Mouse (Mus musculus) midbrain, embryonic 12.5 days (tissue): ENCODE data around the gene Cfd. TPM values are rescaled to one million over a fixed set of nuclear protein-coding genes. Genes with fewer than 3 reads are reported as not detected.
A peak's percentile ranks its signal among the peaks of the same experiment; 100 is the strongest.

Experiments
- ATAC-seq: fragments of 200-750 bp; cut with Nextera tagmentation; 2 replicates; pipeline ENCODE4 v1.8.0; 2017; ENCODE audit warnings: low read depth, moderate TSS enrichment, moderate library complexity; ENCODE audit not compliant: low FRiP score
- H3K27ac ChIP-seq: fragments of 300-500 bp; sonication (generic); replicated peaks from 2 replicates; pipeline ENCODE4 v1.5.1; 2016; ENCODE audit warnings: mild to moderate bottlenecking
- H3K27me3 ChIP-seq: fragments of 300-500 bp; sonication (generic); 2 replicates; pipeline ENCODE4 v1.6.1; 2016; ENCODE audit warnings: mild to moderate bottlenecking
- H3K36me3 ChIP-seq: fragments of 300-500 bp; sonication (generic); 2 replicates; pipeline ENCODE4 v1.6.1; 2016
- H3K4me1 ChIP-seq: fragments of 300-500 bp; sonication (generic); 2 replicates; pipeline ENCODE4 v1.6.1; 2016
- H3K4me2 ChIP-seq: fragments of 300-500 bp; sonication (generic); replicated peaks from 2 replicates; pipeline ENCODE4 v1.6.1; 2016; ENCODE audit warnings: mild to moderate bottlenecking, moderate library complexity
- H3K4me3 ChIP-seq: fragments of 300-500 bp; sonication (generic); 2 replicates; pipeline ENCODE4 v1.5.1; 2016; ENCODE audit warnings: mild to moderate bottlenecking
- H3K9ac ChIP-seq: fragments of 300-500 bp; sonication (generic); replicated peaks from 2 replicates; pipeline ENCODE4 v1.6.1; 2016; ENCODE audit warnings: mild to moderate bottlenecking, moderate library complexity
- H3K9me3 ChIP-seq: fragments of 300-500 bp; sonication (generic); 2 replicates; pipeline ENCODE4 v1.6.1; 2016; ENCODE audit warnings: mild to moderate bottlenecking
- WGBS: fragments of 180-500 bp; shearing (Covaris S2); methylation state at CpG from one replicate; pipeline ENCODE4 v1.1.7; 2016; 5-methylcytosine and 5-hydroxymethylcytosine counted together
- polyA plus RNA-seq: library from polyadenylated mRNA; unstranded; fragments of >200 nt; fragmentation: Nextera tagmentation; extraction: Ambion mirVana; gene quantifications from 2 replicates; pipeline ENCODE4 v1.2.1, GENCODE M21; 2016

Cfd gene
- polyA plus RNA-seq, 1 experiment from 2014 or later = not detected

GRCm38 (mm10) chr10:79924998-79925784 is 34.5 kb downstream of the Cfd start:
- 0 out of 2 replicates have a peak overlapping the region, but pooled peaks have one; percentile 0 for H3K4me3 ChIP-seq
- H3K9me3 ChIP-seq = no peaks in the 10 kb centered on the region
- WGBS = 10% methylated on average over 29 of the region's 29 CpGs
- no peak for ATAC-seq
- H3K27me3 ChIP-seq = peaks cover 45% of the 10 kb centered on the region
- no peak overlapping the region; the same call in 1 of the 2 replicates for H3K9ac ChIP-seq
- H3K4me1 ChIP-seq = peaks cover 54% of the 10 kb centered on the region
- H3K4me2 ChIP-seq = no peak overlapping the region
- no peak overlapping the region for H3K27ac ChIP-seq
- H3K36me3 ChIP-seq = no peaks in the 10 kb centered on the region

- no peaks in the 10 kb centered on the region for H3K9me3 ChIP-seq
- peak overlapping the region; percentile 88; the same call in 1 of the 2 replicates for H3K9ac ChIP-seq
- WGBS = 10% methylated on average over 14 of the region's 15 CpGs
- H3K27me3 ChIP-seq = peaks cover 38% of the 10 kb centered on the region
- H3K4me2 ChIP-seq = peak overlapping the region; percentile 88
- peaks cover 54% of the 10 kb centered on the region for H3K4me1 ChIP-seq
- peak overlapping the region; percentile 90 for H3K4me3 ChIP-seq
- ATAC-seq = no peak; the same call in 1 of the 2 replicates
- peak overlapping the region; percentile 90; the same call in 1 of the 2 replicates for H3K27ac ChIP-seq
- peaks cover 4% of the 10 kb centered on the region for H3K36me3 ChIP-seq
Observed at GRCm38 (mm10) chr10:79925785-79926490, 35.3 kb downstream of the Cfd start.

- Histone ChIP-seq H3K27ac (peak within 1 kb of the TSS; percentile 90), H3K27me3 (peaks cover 30% of the 10 kb centered on the region), H3K4me1 (peaks cover 49% of the 10 kb centered on the region), H3K4me2 (peak within 1 kb of the TSS; percentile 88), H3K9ac (peak within 1 kb of the TSS; percentile 88), H3K9me3 (no peaks in the 10 kb centered on the region), H3K4me3 (peak within 1 kb of the TSS; percentile 90), H3K36me3 (peaks cover 12% of the 10 kb centered on the region)
- peak; percentile 70 for ATAC-seq
- WGBS = under 1% methylated on average over 63 of the region's 63 CpGs
Observed at GRCm38 (mm10) chr10:79926491-79927323, 36.1 kb downstream of the Cfd start, which contains the start of gene Arid3a. Gene Arid3a (plus strand): TSS chr10:79927043.

GRCm38 (mm10) chr10:79927324-79928029 is 36.8 kb downstream of the Cfd start:
- Histone ChIP-seq H3K4me1 (peaks cover 55% of the 10 kb centered on the region), H3K4me3 (peak overlapping the region; percentile 90), H3K4me2 (peak overlapping the region; percentile 88), H3K36me3 (peaks cover 20% of the 10 kb centered on the region), H3K9ac (peak overlapping the region; percentile 88), H3K27me3 (peaks cover 23% of the 10 kb centered on the region), H3K27ac (peak overlapping the region; percentile 90), H3K9me3 (no peaks in the 10 kb centered on the region)
- ATAC-seq = peak; percentile 41
- WGBS = 0% methylated on average over 54 of the region's 54 CpGs

GRCm38 (mm10) chr10:79928030-79928694 is 37.5 kb downstream of the Cfd start:
- H3K27ac ChIP-seq = peak overlapping the region; percentile 90
- H3K9ac ChIP-seq = peak overlapping the region; percentile 88
- peaks cover 16% of the 10 kb centered on the region for H3K27me3 ChIP-seq
- no peak for ATAC-seq
- peak overlapping the region; percentile 88 for H3K4me2 ChIP-seq
- peaks cover 62% of the 10 kb centered on the region for H3K4me1 ChIP-seq
- peaks cover 26% of the 10 kb centered on the region for H3K36me3 ChIP-seq
- WGBS = 0% methylated on average over 23 of the region's 29 CpGs
- H3K9me3 ChIP-seq = no peaks in the 10 kb centered on the region
- H3K4me3 ChIP-seq = peak overlapping the region; percentile 90

- WGBS = 31% methylated on average over 9 of the region's 9 CpGs
- H3K27me3 ChIP-seq = peaks cover 8% of the 10 kb centered on the region
- peak overlapping the region; percentile 90 for H3K4me3 ChIP-seq
- peak overlapping the region; percentile 88 for H3K4me2 ChIP-seq
- H3K9ac ChIP-seq = peak overlapping the region; percentile 88
- no peak for ATAC-seq
- peaks cover 31% of the 10 kb centered on the region for H3K36me3 ChIP-seq
- H3K4me1 ChIP-seq = peaks cover 65% of the 10 kb centered on the region
- H3K27ac ChIP-seq = peak overlapping the region; percentile 90
- no peaks in the 10 kb centered on the region for H3K9me3 ChIP-seq
Observed at GRCm38 (mm10) chr10:79928907-79929701, 38.5 kb downstream of the Cfd start.

- Histone ChIP-seq H3K4me3 (0 out of 2 replicates have a peak overlapping the region, but pooled peaks have one; percentile 4), H3K9ac (0 out of 2 replicates have a peak overlapping the region, but pooled peaks have one; percentile 37), H3K4me1 (peaks cover 62% of the 10 kb centered on the region), H3K27ac (no peak overlapping the region), H3K4me2 (peak overlapping the region; percentile 88; the same call in 1 of the 2 replicates), H3K9me3 (no peaks in the 10 kb centered on the region), H3K27me3 (peaks cover 6% of the 10 kb centered on the region), H3K36me3 (peaks cover 31% of the 10 kb centered on the region)
- ATAC-seq = no peak
- 87% methylated on average over 18 of the region's 18 CpGs for WGBS
Observed at GRCm38 (mm10) chr10:79929967-79930825, 39.5 kb downstream of the Cfd start.

GRCm38 (mm10) chr10:79930826-79931186 is 40.2 kb downstream of the Cfd start:
- H3K9me3 ChIP-seq = no peaks in the 10 kb centered on the region
- 87% methylated on average over 16 of the region's 16 CpGs for WGBS
- H3K27me3 ChIP-seq = peaks cover 4% of the 10 kb centered on the region
- no peak overlapping the region for H3K4me2 ChIP-seq
- peaks cover 57% of the 10 kb centered on the region for H3K4me1 ChIP-seq
- H3K27ac ChIP-seq = no peak overlapping the region
- 0 out of 2 replicates have a peak overlapping the region, but pooled peaks have one; percentile 3 for H3K4me3 ChIP-seq
- H3K9ac ChIP-seq = 0 out of 2 replicates have a peak overlapping the region, but pooled peaks have one; percentile 37
- ATAC-seq = no peak
- H3K36me3 ChIP-seq = peaks cover 31% of the 10 kb centered on the region

- Histone ChIP-seq H3K4me2 (no peak overlapping the region), H3K27ac (no peak overlapping the region), H3K9ac (no peak overlapping the region), H3K4me1 (peaks cover 50% of the 10 kb centered on the region), H3K9me3 (no peaks in the 10 kb centered on the region), H3K4me3 (no peak overlapping the region), H3K36me3 (peaks cover 31% of the 10 kb centered on the region), H3K27me3 (no peaks in the 10 kb centered on the region)
- 86% methylated on average over 9 of the region's 9 CpGs for WGBS
- ATAC-seq = no peak
Observed at GRCm38 (mm10) chr10:79931797-79932196, 41.1 kb downstream of the Cfd start.
